Mouse (Mus musculus) thymus, postnatal 0 days (tissue): ENCODE measurements around the gene Mdc1. TPM values are rescaled to one million over a fixed set of nuclear protein-coding genes. Genes with fewer than 3 reads are reported as not detected.
"Not testable (repeated sequence)": the region's sequence is repeated elsewhere in the genome, so short reads cannot be mapped to it uniquely, and the experiment has no call there.

Experiments used
- DNase-seq: peaks from one replicate; pipeline ENCODE4 v3.0.0-alpha.2; 2015; ENCODE audit warnings: low spot score
- polyA plus RNA-seq: library from polyadenylated mRNA; unstranded; fragments of >200 nt; fragmentation: Nextera tagmentation; extraction: Ambion mirVana; gene quantifications from 2 replicates; pipeline ENCODE4 v1.2.1, GENCODE M21; 2015

Mdc1 gene
- polyA plus RNA-seq, 1 experiment from 2014 or later: 6.7 TPM

- DNase-seq: no peak
Observed at GRCm38 (mm10) chr17:35822564-35822963, 18.8 kb upstream of the Mdc1 start.

GRCm38 (mm10) chr17:35822964-35823937 is 18.1 kb upstream of the Mdc1 start, which contains the start of gene Flot1:
Gene Flot1 (plus strand): TSS chr17:35823230.
- peak; percentile 86 for DNase-seq

- no peak for DNase-seq
Observed at GRCm38 (mm10) chr17:35824402-35824801, 16.9 kb upstream of the Mdc1 start.

- no peak for DNase-seq
Observed at GRCm38 (mm10) chr17:35825109-35825850, 16.0 kb upstream of the Mdc1 start.

GRCm38 (mm10) chr17:35829737-35830136 is 11.6 kb upstream of the Mdc1 start:
- DNase-seq: peak; percentile 95

- no peak for DNase-seq
Observed at GRCm38 (mm10) chr17:35832400-35833238, 8.7 kb upstream of the Mdc1 start.

GRCm38 (mm10) chr17:35833239-35833751 is 8.0 kb upstream of the Mdc1 start:
- no peak for DNase-seq

GRCm38 (mm10) chr17:35833894-35834293 is 7.4 kb upstream of the Mdc1 start:
- DNase-seq: no peak

- DNase-seq: no peak
Observed at GRCm38 (mm10) chr17:35834696-35835422, 6.5 kb upstream of the Mdc1 start.

GRCm38 (mm10) chr17:35835424-35836140 is 5.7 kb upstream of the Mdc1 start:
- DNase-seq: no peak

GRCm38 (mm10) chr17:35836178-35836965 is 4.9 kb upstream of the Mdc1 start:
- DNase-seq: peak; percentile 88

GRCm38 (mm10) chr17:35836991-35837422 is 4.3 kb upstream of the Mdc1 start:
- peak; percentile 93 for DNase-seq

GRCm38 (mm10) chr17:35837487-35837886 is 3.8 kb upstream of the Mdc1 start:
- peak; percentile 73 for DNase-seq

GRCm38 (mm10) chr17:35838122-35838544 is 3.2 kb upstream of the Mdc1 start, which contains the start of gene Tubb5:
Gene Tubb5 (minus strand): TSS chr17:35838306.
- DNase-seq: peak; percentile 96

GRCm38 (mm10) chr17:35838570-35838969 is 2.7 kb upstream of the Mdc1 start:
- no peak for DNase-seq

GRCm38 (mm10) chr17:35839002-35839401 is 2.3 kb upstream of the Mdc1 start:
- not testable (repeated sequence) for DNase-seq

- no peak for DNase-seq
Observed at GRCm38 (mm10) chr17:35840561-35840960, 754 bp upstream of the Mdc1 start.

- DNase-seq: no peak
Observed at GRCm38 (mm10) chr17:35842006-35842405, 691 bp downstream of the Mdc1 start.

- DNase-seq: no peak
Observed at GRCm38 (mm10) chr17:35843514-35843913, 2.2 kb downstream of the Mdc1 start.
